Mouse (Mus musculus) ovary, adult 18-20 months (tissue): ENCODE results near the gene Gm21293.
"Not testable (repeated sequence)": the region's sequence is repeated elsewhere in the genome, so short reads cannot be mapped to it uniquely, and the experiment has no call there.

ENCODE experiments used
- DNase-seq: peaks from one replicate; pipeline ENCODE4 v3.0.0; 2022; ENCODE audit warnings: low spot score, mixed read lengths

Gm21293 gene

DNA sequence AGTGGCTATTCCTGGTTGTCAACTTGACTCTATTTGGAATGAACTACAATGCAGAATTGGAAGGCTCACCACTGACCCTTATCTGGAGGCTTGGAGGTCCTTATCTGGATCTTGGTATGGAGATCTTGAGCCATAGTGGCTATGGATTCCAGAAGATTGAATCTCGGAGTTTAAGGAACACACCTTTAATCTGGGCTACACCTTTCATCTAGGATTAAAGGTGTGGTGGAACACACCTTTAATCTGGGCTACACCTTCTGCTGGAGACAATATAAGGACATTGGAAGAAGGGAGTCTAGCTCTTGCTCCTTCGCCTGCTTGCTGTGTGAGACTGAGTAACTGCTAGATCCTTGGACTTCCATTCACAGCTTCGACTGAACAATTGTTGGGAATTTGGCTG lies at the start of gene Gm21293:
Gene Gm21293 (plus strand): TSS at position 301 of the 400 bp plus-strand sequence.
- not testable (repeated sequence) for DNase-seq

DNA sequence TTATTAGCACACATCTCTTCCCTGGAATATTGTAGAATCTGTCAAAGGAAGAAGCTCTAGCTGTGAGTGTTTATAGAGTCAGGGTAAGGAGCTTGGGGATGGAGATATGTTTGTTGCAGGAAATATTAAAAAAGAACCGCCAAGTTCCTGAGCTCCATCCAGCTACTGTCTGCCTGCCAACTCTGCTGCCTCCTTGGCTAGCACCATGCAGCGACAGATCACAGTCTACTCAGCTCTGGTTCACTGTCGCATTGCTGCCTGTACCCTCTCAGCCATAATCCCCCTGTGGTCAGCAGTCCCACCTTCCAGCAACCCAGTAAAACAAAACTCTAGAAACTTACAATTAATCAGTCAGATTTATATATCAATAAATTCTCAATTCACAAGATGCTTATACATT lies 32.7 kb upstream of the Gm21293 start:
- no peak for DNase-seq

DNA sequence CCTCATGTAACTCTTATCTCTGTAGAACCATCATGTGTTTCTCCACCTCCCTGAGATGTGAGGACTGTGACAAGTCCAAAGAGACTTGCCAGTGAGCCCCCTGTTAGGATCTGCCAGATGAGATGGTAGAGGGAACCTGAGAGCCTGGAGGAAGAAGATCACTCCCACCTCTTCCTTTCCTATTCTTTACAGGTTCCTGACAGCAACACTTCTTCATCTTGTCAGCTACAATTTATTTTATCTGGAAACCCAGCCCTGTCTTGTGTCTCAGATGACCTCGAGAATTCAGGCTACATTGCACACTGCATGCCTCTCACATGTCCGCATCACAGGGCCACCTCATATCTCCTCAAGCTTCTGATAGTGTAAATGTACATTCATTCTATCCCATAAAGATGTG lies 24.5 kb upstream of the Gm21293 start:
- no peak for DNase-seq

DNA sequence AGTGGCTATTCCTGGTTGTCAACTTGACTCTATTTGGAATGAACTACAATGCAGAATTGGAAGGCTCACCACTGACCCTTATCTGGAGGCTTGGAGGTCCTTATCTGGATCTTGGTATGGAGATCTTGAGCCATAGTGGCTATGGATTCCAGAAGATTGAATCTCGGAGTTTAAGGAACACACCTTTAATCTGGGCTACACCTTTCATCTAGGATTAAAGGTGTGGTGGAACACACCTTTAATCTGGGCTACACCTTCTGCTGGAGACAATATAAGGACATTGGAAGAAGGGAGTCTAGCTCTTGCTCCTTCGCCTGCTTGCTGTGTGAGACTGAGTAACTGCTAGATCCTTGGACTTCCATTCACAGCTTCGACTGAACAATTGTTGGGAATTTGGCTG lies 8.4 kb downstream of the Gm21293 start, which contains the start of gene Gm6763:
Gene Gm6763 (plus strand): TSS at position 301 of the 400 bp plus-strand sequence.
- not testable (repeated sequence) for DNase-seq

DNA sequence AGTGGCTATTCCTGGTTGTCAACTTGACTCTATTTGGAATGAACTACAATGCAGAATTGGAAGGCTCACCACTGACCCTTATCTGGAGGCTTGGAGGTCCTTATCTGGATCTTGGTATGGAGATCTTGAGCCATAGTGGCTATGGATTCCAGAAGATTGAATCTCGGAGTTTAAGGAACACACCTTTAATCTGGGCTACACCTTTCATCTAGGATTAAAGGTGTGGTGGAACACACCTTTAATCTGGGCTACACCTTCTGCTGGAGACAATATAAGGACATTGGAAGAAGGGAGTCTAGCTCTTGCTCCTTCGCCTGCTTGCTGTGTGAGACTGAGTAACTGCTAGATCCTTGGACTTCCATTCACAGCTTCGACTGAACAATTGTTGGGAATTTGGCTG lies 16.9 kb downstream of the Gm21293 start, which contains the start of gene Gm8764:
Gene Gm8764 (plus strand): TSS at position 301 of the 400 bp plus-strand sequence.
- DNase-seq = not testable (repeated sequence)

DNA sequence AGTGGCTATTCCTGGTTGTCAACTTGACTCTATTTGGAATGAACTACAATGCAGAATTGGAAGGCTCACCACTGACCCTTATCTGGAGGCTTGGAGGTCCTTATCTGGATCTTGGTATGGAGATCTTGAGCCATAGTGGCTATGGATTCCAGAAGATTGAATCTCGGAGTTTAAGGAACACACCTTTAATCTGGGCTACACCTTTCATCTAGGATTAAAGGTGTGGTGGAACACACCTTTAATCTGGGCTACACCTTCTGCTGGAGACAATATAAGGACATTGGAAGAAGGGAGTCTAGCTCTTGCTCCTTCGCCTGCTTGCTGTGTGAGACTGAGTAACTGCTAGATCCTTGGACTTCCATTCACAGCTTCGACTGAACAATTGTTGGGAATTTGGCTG lies 25.4 kb downstream of the Gm21293 start, which contains the start of gene Gm21304:
Gene Gm21304 (plus strand): TSS at position 301 of the 400 bp plus-strand sequence.
- not testable (repeated sequence) for DNase-seq

DNA sequence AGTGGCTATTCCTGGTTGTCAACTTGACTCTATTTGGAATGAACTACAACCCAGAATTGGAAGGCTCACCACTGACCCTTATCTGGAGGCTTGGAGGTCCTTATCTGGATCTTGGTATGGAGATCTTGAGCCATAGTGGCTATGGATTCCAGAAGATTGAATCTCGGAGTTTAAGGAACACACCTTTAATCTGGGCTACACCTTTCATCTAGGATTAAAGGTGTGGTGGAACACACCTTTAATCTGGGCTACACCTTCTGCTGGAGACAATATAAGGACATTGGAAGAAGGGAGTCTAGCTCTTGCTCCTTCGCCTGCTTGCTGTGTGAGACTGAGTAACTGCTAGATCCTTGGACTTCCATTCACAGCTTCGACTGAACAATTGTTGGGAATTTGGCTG lies 33.9 kb downstream of the Gm21293 start, which contains the start of gene Gm21312:
Gene Gm21312 (plus strand): TSS at position 301 of the 400 bp plus-strand sequence.
- DNase-seq = not testable (repeated sequence)

DNA sequence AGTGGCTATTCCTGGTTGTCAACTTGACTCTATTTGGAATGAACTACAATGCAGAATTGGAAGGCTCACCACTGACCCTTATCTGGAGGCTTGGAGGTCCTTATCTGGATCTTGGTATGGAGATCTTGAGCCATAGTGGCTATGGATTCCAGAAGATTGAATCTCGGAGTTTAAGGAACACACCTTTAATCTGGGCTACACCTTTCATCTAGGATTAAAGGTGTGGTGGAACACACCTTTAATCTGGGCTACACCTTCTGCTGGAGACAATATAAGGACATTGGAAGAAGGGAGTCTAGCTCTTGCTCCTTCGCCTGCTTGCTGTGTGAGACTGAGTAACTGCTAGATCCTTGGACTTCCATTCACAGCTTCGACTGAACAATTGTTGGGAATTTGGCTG lies 42.4 kb downstream of the Gm21293 start, which contains the start of gene Gm20765:
Gene Gm20765 (plus strand): TSS at position 301 of the 400 bp plus-strand sequence.
- DNase-seq = not testable (repeated sequence)

DNA sequence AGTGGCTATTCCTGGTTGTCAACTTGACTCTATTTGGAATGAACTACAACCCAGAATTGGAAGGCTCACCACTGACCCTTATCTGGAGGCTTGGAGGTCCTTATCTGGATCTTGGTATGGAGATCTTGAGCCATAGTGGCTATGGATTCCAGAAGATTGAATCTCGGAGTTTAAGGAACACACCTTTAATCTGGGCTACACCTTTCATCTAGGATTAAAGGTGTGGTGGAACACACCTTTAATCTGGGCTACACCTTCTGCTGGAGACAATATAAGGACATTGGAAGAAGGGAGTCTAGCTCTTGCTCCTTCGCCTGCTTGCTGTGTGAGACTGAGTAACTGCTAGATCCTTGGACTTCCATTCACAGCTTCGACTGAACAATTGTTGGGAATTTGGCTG lies 51.0 kb downstream of the Gm21293 start, which contains the start of gene Gm4340:
Gene Gm4340 (plus strand): TSS at position 301 of the 400 bp plus-strand sequence.
- not testable (repeated sequence) for DNase-seq
